Mouse (Mus musculus) ES-CJ7 (cell line): ENCODE measurements around the gene Ppp1r32.

Experiments used
- DNase-seq: peaks from one replicate; pipeline ENCODE4 v3.0.0; 2011; ENCODE audit warnings: low read depth, low spot score

Gene Ppp1r32

GRCm38 (mm10) chr19:10482703-10483102 lies at the start of gene Ppp1r32:
Ppp1r32 (minus strand) TSS chr19:10482928.
- peak; percentile 26 for DNase-seq

GRCm38 (mm10) chr19:10530082-10530481 lies 47.4 kb upstream of the Ppp1r32 start:
- DNase-seq = peak; percentile 66

GRCm38 (mm10) chr19:10525910-10526309 lies 43.2 kb upstream of the Ppp1r32 start, which contains the start of gene Sdhaf2:
Sdhaf2 (minus strand) TSS chr19:10526142.
- peak; percentile 64 for DNase-seq

GRCm38 (mm10) chr19:10525106-10525901 lies 42.6 kb upstream of the Ppp1r32 start, which contains the start of gene Cpsf7:
Cpsf7 (plus strand) TSS chr19:10525266.
- DNase-seq = peak; percentile 88

GRCm38 (mm10) chr19:10524784-10525105 lies 42.0 kb upstream of the Ppp1r32 start:
- no peak for DNase-seq

- no peak for DNase-seq
Observed at GRCm38 (mm10) chr19:10523483-10524080, 40.9 kb upstream of the Ppp1r32 start.

- no peak for DNase-seq
Observed at GRCm38 (mm10) chr19:10521926-10522325, 39.2 kb upstream of the Ppp1r32 start.

- peak; percentile 72 for DNase-seq
Observed at GRCm38 (mm10) chr19:10520355-10520754, 37.6 kb upstream of the Ppp1r32 start.

- DNase-seq = no peak
Observed at GRCm38 (mm10) chr19:10510759-10511330, 28.1 kb upstream of the Ppp1r32 start.

GRCm38 (mm10) chr19:10502571-10502970 lies 19.8 kb upstream of the Ppp1r32 start:
- DNase-seq = peak; percentile 66

- DNase-seq = no peak
Observed at GRCm38 (mm10) chr19:10500581-10500980, 17.9 kb upstream of the Ppp1r32 start.

GRCm38 (mm10) chr19:10497512-10498160 lies 14.9 kb upstream of the Ppp1r32 start:
- DNase-seq = no peak

GRCm38 (mm10) chr19:10496976-10497375 lies 14.2 kb upstream of the Ppp1r32 start:
- no peak for DNase-seq

- DNase-seq = no peak
Observed at GRCm38 (mm10) chr19:10495670-10496069, 12.9 kb upstream of the Ppp1r32 start.

- DNase-seq = peak; percentile 75
Observed at GRCm38 (mm10) chr19:10486264-10486738, 3.6 kb upstream of the Ppp1r32 start.

GRCm38 (mm10) chr19:10479541-10479940 lies 3.2 kb downstream of the Ppp1r32 start:
- no peak for DNase-seq

GRCm38 (mm10) chr19:10473779-10474178 lies 8.9 kb downstream of the Ppp1r32 start:
- peak; percentile 76 for DNase-seq

- DNase-seq = no peak
Observed at GRCm38 (mm10) chr19:10472958-10473357, 9.8 kb downstream of the Ppp1r32 start.

GRCm38 (mm10) chr19:10469171-10469658 lies 13.5 kb downstream of the Ppp1r32 start:
- DNase-seq = no peak

GRCm38 (mm10) chr19:10464427-10464826 lies 18.3 kb downstream of the Ppp1r32 start:
- no peak for DNase-seq

- no peak for DNase-seq
Observed at GRCm38 (mm10) chr19:10461584-10461983, 21.1 kb downstream of the Ppp1r32 start.

GRCm38 (mm10) chr19:10459907-10460306 lies 22.8 kb downstream of the Ppp1r32 start:
- DNase-seq = no peak
